Mouse (Mus musculus) kidney, postnatal 0 days (tissue): ENCODE measurements around the gene Gnptab. TPM values are rescaled to one million over a fixed set of nuclear protein-coding genes. Genes with fewer than 3 reads are reported as not detected.

Source experiments
- ATAC-seq: fragments of 200-750 bp; cut with Nextera tagmentation; replicated peaks from 2 replicates; pipeline ENCODE4 v1.8.0; 2017; ENCODE audit warnings: low read depth, moderate number of reproducible peaks, moderate TSS enrichment, moderate library complexity; ENCODE audit not compliant: low FRiP score
- DNase-seq: peaks from one replicate; pipeline ENCODE4 v3.0.0-alpha.2; 2016; ENCODE audit warnings: low spot score
- H3K27ac ChIP-seq: fragments of 300-500 bp; sonication (generic); 2 replicates; pipeline ENCODE4 v1.5.1; 2014; ENCODE audit warnings: mild to moderate bottlenecking
- H3K27me3 ChIP-seq: fragments of 300-500 bp; sonication (generic); 2 replicates; pipeline ENCODE4 v1.6.1; 2014; ENCODE audit warnings: low read length, mixed read lengths; ENCODE audit not compliant: insufficient read depth
- H3K36me3 ChIP-seq: fragments of 300-500 bp; sonication (generic); 2 replicates; pipeline ENCODE4 v1.6.1; 2014; ENCODE audit warnings: low read length, mixed read lengths; ENCODE audit not compliant: insufficient read depth
- H3K4me1 ChIP-seq: fragments of 300-500 bp; sonication (generic); replicated peaks from 2 replicates; pipeline ENCODE4 v1.6.1; 2014; ENCODE audit warnings: antibody characterized with exemption, low read length, mixed read lengths; ENCODE audit not compliant: insufficient read depth
- H3K4me2 ChIP-seq: fragments of 300-500 bp; sonication (generic); 2 replicates; pipeline ENCODE4 v1.6.1; 2014; ENCODE audit warnings: mild to moderate bottlenecking, low read length, moderate library complexity, mixed read lengths
- H3K4me3 ChIP-seq: fragments of 300-500 bp; sonication (generic); replicated peaks from 2 replicates; pipeline ENCODE4 v1.5.1; 2014; ENCODE audit warnings: low read depth, low read length
- H3K9ac ChIP-seq: fragments of 300-500 bp; sonication (generic); 2 replicates; pipeline ENCODE4 v1.6.1; 2014; ENCODE audit warnings: low read depth, low read length
- H3K9me3 ChIP-seq: fragments of 300-500 bp; sonication (generic); replicated peaks from 2 replicates; pipeline ENCODE4 v1.6.1; 2016; ENCODE audit warnings: low read length, inconsistent platforms, mixed read lengths
- CTCF ChIP-seq: IDR thresholded peaks from 2 replicates; pipeline ENCODE4 v1.5.1; 2016; ENCODE audit warnings: antibody characterized with exemption, low read depth, mild to moderate bottlenecking, moderate library complexity
- WGBS: fragments of 180-500 bp; shearing (Covaris S2); extraction: QIAGEN DNeasy Blood & Tissue Kit; methylation state at CpG from one replicate; pipeline ENCODE4 v1.1.7; 2014; 5-methylcytosine and 5-hydroxymethylcytosine counted together
- polyA plus RNA-seq: library from polyadenylated mRNA; unstranded; fragments of >200 nt; fragmentation: Nextera tagmentation; extraction: Ambion mirVana; gene quantifications from 2 replicates; pipeline ENCODE4 v1.2.1, GENCODE M21; 2015

Gene Gnptab
- polyA plus RNA-seq, 1 experiment from 2014 or later: 9.0 TPM

GRCm38 (mm10) chr10:88390096-88390790 is 11.3 kb downstream of the Gnptab start:
- H3K4me1 ChIP-seq: peaks cover 11% of the 10 kb centered on the region; the same call in 1 of the 2 replicates
- DNase-seq (peak; percentile 33), ATAC-seq (peak; percentile 58)
- no peaks in the 10 kb centered on the region for H3K36me3 ChIP-seq
- TF ChIP-seq CTCF: no peak
- peak overlapping the region; percentile 47; the same call in 1 of the 2 replicates for H3K27ac ChIP-seq
- H3K4me2 ChIP-seq: 0 out of 2 replicates have a peak overlapping the region, but pooled peaks have one; percentile 14
- 36% methylated on average over 10 of the region's 10 CpGs for WGBS
- H3K27me3 ChIP-seq: no peaks in the 10 kb centered on the region
- no peak overlapping the region for H3K9ac ChIP-seq
- no peaks in the 10 kb centered on the region for H3K9me3 ChIP-seq
- H3K4me3 ChIP-seq: no peak overlapping the region

- DNase-seq (no peak), ATAC-seq (no peak)
- Histone ChIP-seq H3K9me3 (no peaks in the 10 kb centered on the region), H3K27me3 (no peaks in the 10 kb centered on the region), H3K4me2 (no peak overlapping the region), H3K36me3 (no peaks in the 10 kb centered on the region), H3K27ac (no peak overlapping the region), H3K4me3 (no peak overlapping the region), H3K4me1 (peaks cover 5% of the 10 kb centered on the region; the same call in 1 of the 2 replicates), H3K9ac (no peak overlapping the region)
- WGBS: 92% methylated on average over 9 of the region's 9 CpGs
- no peak for TF ChIP-seq CTCF
These were observed 12.6 kb downstream of the Gnptab start for GRCm38 (mm10) chr10:88391495-88391894.

- WGBS: 86% methylated on average over 9 of the region's 9 CpGs
- peaks cover 5% of the 10 kb centered on the region; the same call in 1 of the 2 replicates for H3K4me1 ChIP-seq
- H3K27ac ChIP-seq: no peak overlapping the region
- H3K4me2 ChIP-seq: no peak overlapping the region
- H3K27me3 ChIP-seq: no peaks in the 10 kb centered on the region
- TF ChIP-seq CTCF: no peak
- H3K9ac ChIP-seq: no peak overlapping the region
- no peaks in the 10 kb centered on the region for H3K36me3 ChIP-seq
- no peaks in the 10 kb centered on the region for H3K9me3 ChIP-seq
- H3K4me3 ChIP-seq: no peak overlapping the region
- DNase-seq: no peak
- no peak for ATAC-seq
These were observed 13.4 kb downstream of the Gnptab start for GRCm38 (mm10) chr10:88392181-88392847.

DNA sequence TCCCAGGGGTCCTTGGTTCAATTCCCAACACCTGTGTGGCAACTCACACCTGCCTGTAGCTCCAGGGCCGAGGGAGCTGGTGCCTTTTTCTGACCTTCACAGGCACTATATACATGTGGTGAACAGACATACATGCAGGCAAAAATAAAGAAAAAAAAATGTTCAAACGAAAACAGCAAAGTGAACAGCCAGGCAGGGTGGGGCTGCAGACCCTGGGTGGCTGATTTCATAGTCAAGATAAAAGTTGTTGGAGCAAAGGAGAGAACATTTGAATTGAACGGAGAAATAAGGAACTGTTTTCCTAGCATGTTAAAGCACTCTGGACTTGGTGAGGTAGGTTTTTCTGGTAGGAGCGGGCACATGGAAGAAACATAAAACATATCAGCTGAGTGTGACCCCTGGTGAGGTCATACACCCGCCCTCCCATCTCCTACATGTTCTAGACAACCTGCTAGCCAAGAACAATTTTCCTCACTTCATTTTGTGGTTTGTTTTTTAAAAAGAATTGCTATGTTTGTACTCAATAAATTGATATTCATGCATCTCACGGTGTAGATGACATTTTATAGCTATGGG is 19.8 kb downstream of the Gnptab start:
- no peak overlapping the region for H3K27ac ChIP-seq
- no peak for TF ChIP-seq CTCF
- no peak overlapping the region for H3K4me2 ChIP-seq
- H3K9ac ChIP-seq: no peak overlapping the region
- ATAC-seq (no peak), DNase-seq (no peak)
- no peaks in the 10 kb centered on the region for H3K4me1 ChIP-seq
- no peaks in the 10 kb centered on the region for H3K36me3 ChIP-seq
- H3K27me3 ChIP-seq: no peaks in the 10 kb centered on the region
- 81% methylated on average over 6 of the region's 6 CpGs for WGBS
- no peaks in the 10 kb centered on the region for H3K9me3 ChIP-seq
- no peak overlapping the region for H3K4me3 ChIP-seq

DNA sequence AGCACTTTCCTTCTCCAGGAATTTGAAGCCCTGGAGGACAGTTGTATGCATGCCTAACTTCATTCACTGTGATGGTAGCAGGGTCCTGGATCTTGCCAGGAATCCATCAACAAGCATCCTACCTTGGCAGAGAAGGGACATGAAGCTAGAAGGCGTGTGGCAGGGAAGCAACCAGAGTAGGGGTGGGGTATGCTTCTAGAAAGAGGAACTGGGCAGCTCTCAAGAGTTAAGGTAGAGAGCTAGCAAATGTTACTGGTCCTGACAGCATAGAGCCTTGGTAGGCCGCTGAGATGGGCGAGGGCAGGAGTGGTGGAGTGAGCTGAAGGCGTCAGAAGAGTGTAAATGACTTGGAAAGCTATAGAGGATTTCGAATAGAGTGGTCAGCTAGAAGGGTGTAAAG is 20.3 kb downstream of the Gnptab start:
- ATAC-seq (no peak), DNase-seq (no peak)
- H3K27me3 ChIP-seq: no peaks in the 10 kb centered on the region
- no peaks in the 10 kb centered on the region for H3K9me3 ChIP-seq
- H3K4me1 ChIP-seq: no peaks in the 10 kb centered on the region
- H3K36me3 ChIP-seq: no peaks in the 10 kb centered on the region
- no peak overlapping the region for H3K4me3 ChIP-seq
- no peak overlapping the region for H3K4me2 ChIP-seq
- WGBS: 89% methylated on average over 5 of the region's 5 CpGs
- no peak overlapping the region for H3K27ac ChIP-seq
- no peak for TF ChIP-seq CTCF
- H3K9ac ChIP-seq: no peak overlapping the region

DNA sequence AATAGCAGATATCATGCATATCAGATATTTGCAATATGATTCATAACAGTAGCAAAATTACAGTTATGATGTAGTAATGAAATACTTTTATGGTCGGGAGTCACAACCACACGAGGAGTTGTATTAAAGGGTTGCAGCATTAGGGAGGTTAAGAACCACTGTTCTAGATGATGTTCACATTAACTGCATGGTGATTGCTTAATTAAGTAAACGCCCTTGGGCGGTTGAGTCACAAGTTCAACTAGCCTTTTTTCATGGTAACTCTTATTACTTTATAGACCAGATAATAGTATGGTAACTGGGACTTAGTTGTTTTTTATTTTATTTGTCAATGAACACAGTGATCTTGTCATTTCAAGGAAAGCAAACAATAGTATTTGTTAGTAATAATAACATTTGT is 24.1 kb downstream of the Gnptab start:
- TF ChIP-seq CTCF: no peak

More for the DNA sequence above, 24.1 kb downstream of the Gnptab start:
- DNase-seq (no peak), ATAC-seq (no peak)
- H3K9ac ChIP-seq: no peak overlapping the region
- no peak overlapping the region for H3K27ac ChIP-seq
- no peaks in the 10 kb centered on the region for H3K36me3 ChIP-seq
- WGBS: 86% methylated on average over 4 of the region's 4 CpGs
- no peak overlapping the region for H3K4me2 ChIP-seq
- H3K4me3 ChIP-seq: no peak overlapping the region
- no peaks in the 10 kb centered on the region for H3K9me3 ChIP-seq
- H3K4me1 ChIP-seq: no peaks in the 10 kb centered on the region
- no peaks in the 10 kb centered on the region for H3K27me3 ChIP-seq
